ENCODE assay signal across 8 mouse cellular contexts in genomic region chr19:42089103-42089747, GRCm38 (mm10). TPM values are rescaled to one million over a fixed set of nuclear protein-coding genes. Genes with fewer than 3 reads are reported as not detected.
DNase-seq lines count a peak whose midpoint lies in the region; ATAC-seq and TF ChIP-seq lines count a peak whose summit lies in the region.

No protein-coding gene starts in this region.

- 26% methylated on average over 14 of the region's 14 CpGs for WGBS in hindbrain, embryonic 11.5 days

- H3K4me2 ChIP-seq in hindbrain, embryonic 11.5 days (replicated peaks; ENCODE audit: low read depth, low read length) = peak overlapping the region; percentile 41

- no peak for TF ChIP-seq CTCF in G1E (IDR thresholded peaks at IDR 0.05; ENCODE audit: low read depth, low read length)

- no peaks in the 10 kb centered on the region for H3K9me3 ChIP-seq in G1E (replicated peaks)
- no peaks in the 10 kb centered on the region for H3K9me3 ChIP-seq in hindbrain, embryonic 11.5 days (ENCODE audit: control insufficient read depth, low read length)

- no peak overlapping the region; the same call in 1 of the 2 replicates for H3K9ac ChIP-seq in hindbrain, embryonic 11.5 days (ENCODE audit: low read depth, low read length)

- peaks cover 9% of the 10 kb centered on the region for H3K27me3 ChIP-seq in G1E (ENCODE audit: insufficient read depth, low read length)
- H3K27me3 ChIP-seq in hindbrain, embryonic 11.5 days (ENCODE audit: control insufficient read depth, insufficient read depth, low read length) = no peaks in the 10 kb centered on the region

- DNase-seq in G1E (ENCODE audit: low spot score) = peak; percentile 61
- DNase-seq in cerebellum, adult 8-10 months = peak; percentile 46
- DNase-seq in frontal cortex, adult 2 months (ENCODE audit: extremely low spot score in 1 of 2, low spot score in 1 of 2) = peak; percentile 34 to 66
- DNase-seq in hindbrain, embryonic 11.5 days (ENCODE audit: low spot score) = peak; percentile 44
- DNase-seq in layer of hippocampus, postnatal 14 days (ENCODE audit: low spot score in 2 of 2) = peak; percentile 36 to 40
- peak; percentile 79 for DNase-seq in lung, postnatal 10 days
- DNase-seq in ovary, postnatal 36 days (ENCODE audit: low spot score) = peak; percentile 50
- peak; percentile 77 for DNase-seq in thymus, postnatal 25 days

- H3K27ac ChIP-seq in hindbrain, embryonic 11.5 days (ENCODE audit: low read depth, low read length) = peak overlapping the region; percentile 56

- H3K36me3 ChIP-seq in G1E (replicated peaks) = peaks cover 16% of the 10 kb centered on the region
- H3K36me3 ChIP-seq in hindbrain, embryonic 11.5 days (ENCODE audit: control insufficient read depth, insufficient read depth, low read length) = no peaks in the 10 kb centered on the region

- H3K4me1 ChIP-seq in G1E (ENCODE audit: insufficient read depth, low read depth, low read length) = peaks cover 31% of the 10 kb centered on the region
- H3K4me1 ChIP-seq in hindbrain, embryonic 11.5 days (replicated peaks; ENCODE audit: control insufficient read depth, insufficient read depth, low read length) = peaks cover 7% of the 10 kb centered on the region; the same call in 1 of the 2 replicates

- ATAC-seq in G1E (ENCODE audit: extremely low read depth, insufficient number of reproducible peaks, low FRiP score, poor library complexity, severe bottlenecking) = peak; percentile 52; the same call in 1 of the 2 replicates
- no peak for ATAC-seq in hindbrain, embryonic 11.5 days (ENCODE audit: low FRiP score)

- H3K4me3 ChIP-seq in G1E (ENCODE audit: low read depth, low read length) = peak overlapping the region; percentile 61
- peak overlapping the region; percentile 90; the same call in 1 of the 2 replicates for H3K4me3 ChIP-seq in hindbrain, embryonic 11.5 days (ENCODE audit: low read depth, low read length)

RNA-seq across cellular contexts. Expression of gene Pi4k2a, which starts 1.0 kb away (rescaled TPM):
- total RNA-seq in G1E (2014; fragmentation: Nextera tagmentation) (8.5 and 10.7 TPM in 2 replicates), G1E (2017) (5.5 and 6.3 TPM in 2 replicates)
- 13.8 and 14.5 TPM in 2 replicates for polyA plus RNA-seq in G1E (2012)
- polyA plus RNA-seq in frontal cortex, adult 2 months (2012; rRNA removed) = 46.8 and 51.4 TPM in 2 replicates
- polyA plus RNA-seq in hindbrain, embryonic 11.5 days (2014; fragmentation: Nextera tagmentation; extraction: Ambion mirVana) = 20.9 and 23.6 TPM in 2 replicates
- total RNA-seq in layer of hippocampus, postnatal 14 days (2021) = 10 to 100 TPM; 54.0 to 54.7 TPM

RNA-seq across cellular contexts. Expression of gene Morn4, which starts 3.1 kb away (rescaled TPM):
- total RNA-seq in G1E (2014; fragmentation: Nextera tagmentation) (not detected in 2 replicates), G1E (2017) (0.27 and 0.29 TPM in 2 replicates)
- polyA plus RNA-seq in G1E (2012) = 0.23 and 0.35 TPM in 2 replicates
- polyA plus RNA-seq in frontal cortex, adult 2 months (2012; rRNA removed) = 87.9 and 94.1 TPM in 2 replicates
- polyA plus RNA-seq in hindbrain, embryonic 11.5 days (2014; fragmentation: Nextera tagmentation; extraction: Ambion mirVana) = 75.1 and 76.1 TPM in 2 replicates
- 10 to 100 TPM; 60.5 to 64.9 TPM for total RNA-seq in layer of hippocampus, postnatal 14 days (2021)

RNA-seq across cellular contexts. Expression of gene 4933411K16Rik, which starts 37.2 kb away (rescaled TPM):
- total RNA-seq in G1E (2014; fragmentation: Nextera tagmentation) (not detected in 2 replicates), G1E (2017) (not detected in 2 replicates)
- not detected in 2 replicates for polyA plus RNA-seq in G1E (2012)
- 0.08 and 0.14 TPM in 2 replicates for polyA plus RNA-seq in frontal cortex, adult 2 months (2012; rRNA removed)
- 0.11 TPM in 1 of 2 replicates, not detected in the other for polyA plus RNA-seq in hindbrain, embryonic 11.5 days (2014; fragmentation: Nextera tagmentation; extraction: Ambion mirVana)
- 1 to 10 TPM; 1.3 to 1.5 TPM for total RNA-seq in layer of hippocampus, postnatal 14 days (2021)

RNA-seq across cellular contexts. Expression of gene Avpi1, which starts 39.6 kb away (rescaled TPM):
- total RNA-seq in G1E (2014; fragmentation: Nextera tagmentation) (2.8 and 5.1 TPM in 2 replicates), G1E (2017) (2.2 and 5.2 TPM in 2 replicates)
- polyA plus RNA-seq in G1E (2012) = 12.6 and 15.2 TPM in 2 replicates
- polyA plus RNA-seq in frontal cortex, adult 2 months (2012; rRNA removed) = 31.3 and 38.3 TPM in 2 replicates
- polyA plus RNA-seq in hindbrain, embryonic 11.5 days (2014; fragmentation: Nextera tagmentation; extraction: Ambion mirVana) = 11.0 and 14.1 TPM in 2 replicates
- total RNA-seq in layer of hippocampus, postnatal 14 days (2021) = 10 to 100 TPM; 18.6 to 19.2 TPM

RNA-seq across cellular contexts. Expression of gene Hoga1, which starts 43.8 kb away (rescaled TPM):
- total RNA-seq in G1E (2014; fragmentation: Nextera tagmentation) (not detected in 2 replicates), G1E (2017) (not detected in 2 replicates)
- not detected in 2 replicates for polyA plus RNA-seq in G1E (2012)
- 1.5 and 2.0 TPM in 2 replicates for polyA plus RNA-seq in frontal cortex, adult 2 months (2012; rRNA removed)
- polyA plus RNA-seq in hindbrain, embryonic 11.5 days (2014; fragmentation: Nextera tagmentation; extraction: Ambion mirVana) = 0.67 and 1.1 TPM in 2 replicates
- total RNA-seq in layer of hippocampus, postnatal 14 days (2021) = 1 to 10 TPM; 7.3 to 9.8 TPM

Comparison
In these comparisons a context has a peak if more than half of its experiments do, and no peak if none do; other contexts are left out.
1. RNA of gene Morn4, which starts 3.1 kb away (polyA plus RNA-seq): 87.9 to 94.1 TPM in frontal cortex, adult 2 months and 75.1 to 76.1 TPM in hindbrain, embryonic 11.5 days; 0.23 to 0.35 TPM in G1E; every median in the first group is over 10 times any median in the second.
2. Peak in every context shown above with its lines, with median percentiles within 50 percentile points of each other: DNase-seq.